Comparison of ENCODE assay signal across 20 mouse cellular contexts in the genomic region with DNA sequence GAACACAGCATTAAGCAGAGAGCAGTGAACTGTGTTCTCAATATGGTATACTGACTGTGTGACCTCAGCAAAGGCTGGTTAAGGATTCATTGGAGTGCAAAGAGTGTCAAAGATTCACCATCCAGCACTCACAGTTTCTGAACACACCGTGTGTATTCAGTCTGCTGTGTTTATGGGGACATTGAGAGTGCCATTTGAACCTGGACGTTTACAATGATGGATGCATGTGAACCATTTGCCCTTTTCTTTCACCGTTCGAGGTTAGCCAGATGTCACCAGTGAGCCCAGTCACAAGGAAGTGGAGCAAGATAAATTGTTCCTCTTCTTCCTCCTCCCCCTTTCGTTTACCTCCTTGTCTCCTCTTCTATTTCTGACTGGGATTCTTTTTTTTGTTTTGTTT. TPM values are rescaled to one million over a fixed set of nuclear protein-coding genes. Genes with fewer than 3 reads are reported as not detected.
"Had no signal": no experiment of that assay in that cellular context is flagged by ENCODE, and none has a peak within 500 bp of the region (broad histone marks: within the 10 kb centered on the region; RNA-seq: fewer than 3 reads in every experiment).

No protein-coding gene starts in this region.

- H3K4me3 ChIP-seq: midbrain, embryonic 13.5 days; midbrain, embryonic 15.5 days; neural tube, embryonic 13.5 days had no signal

- ATAC-seq: midbrain, embryonic 13.5 days; midbrain, embryonic 15.5 days had no signal

- H3K27ac ChIP-seq: liver, embryonic 14.5 days; midbrain, embryonic 13.5 days; midbrain, embryonic 15.5 days; neural tube, embryonic 13.5 days had no signal

- DNase-seq: lung, adult 18-20 months; lung, embryonic 14.5 days; lung, postnatal 10 days; lung, postnatal 4 days; right cerebral cortex, postnatal 14 days; thymus, adult 2 months; thymus, postnatal 25 days; thymus, postnatal 4 days had no signal

- H3K4me1 ChIP-seq: midbrain, embryonic 13.5 days; midbrain, embryonic 15.5 days; neural tube, embryonic 13.5 days had no signal

- H3K36me3 ChIP-seq: midbrain, embryonic 13.5 days; midbrain, embryonic 15.5 days; neural tube, embryonic 13.5 days had no signal

- H3K4me2 ChIP-seq: lung, embryonic 14.5 days; midbrain, embryonic 11.5 days; midbrain, embryonic 13.5 days; midbrain, embryonic 15.5 days; neural tube, embryonic 13.5 days had no signal

- H3K27me3 ChIP-seq: midbrain, embryonic 13.5 days; midbrain, embryonic 15.5 days; neural tube, embryonic 13.5 days had no signal

- H3K9ac ChIP-seq: liver, embryonic 14.5 days; lung, embryonic 14.5 days; midbrain, embryonic 13.5 days; midbrain, embryonic 15.5 days; neural tube, embryonic 13.5 days had no signal

- H3K9me3 ChIP-seq: midbrain, embryonic 13.5 days; midbrain, embryonic 15.5 days; neural tube, embryonic 13.5 days had no signal

RNA-seq across cellular contexts. Expression of gene BC030870, which starts 53.0 kb away (rescaled TPM):
- total RNA-seq: megakaryocyte, adult 5-6 weeks; megakaryocyte-erythroid progenitor cell, adult 5-6 weeks; midbrain, postnatal 0 days; monocyte, adult 5-6 weeks; neutrophil, adult 5-6 weeks had no signal
- polyA plus RNA-seq: midbrain, embryonic 11.5 days; midbrain, embryonic 13.5 days; neural tube, embryonic 13.5 days; spleen, adult 2 months; thymus, adult 2 months; urinary bladder, adult 2 months had no signal
